Mouse (Mus musculus): Measurements from ENCODE around the gene Axin2. TPM values are rescaled to one million over a fixed set of nuclear protein-coding genes. Genes with fewer than 3 reads are reported as not detected.

The Axin2 gene
- polyA plus RNA-seq, 1 experiment from 2014 or later: 5.8 TPM

DNA sequence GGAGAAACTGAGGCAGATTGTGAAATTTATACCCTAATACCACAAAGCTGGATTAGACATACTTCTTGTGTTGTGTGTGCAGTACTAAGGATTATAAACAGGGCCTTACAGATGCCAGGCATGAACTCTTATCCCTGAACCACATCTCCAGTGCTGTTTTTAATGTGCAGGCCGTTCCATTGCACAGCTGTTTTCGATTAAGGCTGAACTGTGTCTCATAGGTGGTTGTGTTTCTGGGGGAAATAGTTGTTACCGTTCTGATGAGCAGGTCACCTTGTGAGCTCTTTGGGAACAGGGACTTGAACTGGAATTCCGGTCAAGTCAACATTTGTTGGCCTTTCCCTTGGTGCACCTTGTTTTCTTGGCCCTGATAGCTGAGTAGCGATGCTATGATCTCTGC, 38.5 kb upstream of the Axin2 start:
- ATAC-seq (replicated peaks; ENCODE audit: low FRiP score, low read depth) (no peak), DNase-seq (ENCODE audit: low spot score) (no peak)
- 82% methylated on average over 5 of the region's 5 CpGs for WGBS
- Histone ChIP-seq H3K9me3 (replicated peaks; ENCODE audit: low read length) (no peaks in the 10 kb centered on the region), H3K9ac (ENCODE audit: low read depth, low read length) (no peak overlapping the region), H3K27me3 (ENCODE audit: insufficient read depth, low read length) (no peaks in the 10 kb centered on the region), H3K36me3 (ENCODE audit: insufficient read depth, low read length) (no peaks in the 10 kb centered on the region), H3K27ac (no peak overlapping the region), H3K4me2 (ENCODE audit: low read length) (no peak overlapping the region), H3K4me3 (replicated peaks; ENCODE audit: low read depth, low read length) (no peak overlapping the region), H3K4me1 (replicated peaks; ENCODE audit: insufficient read depth, low read length) (peaks cover 3% of the 10 kb centered on the region; the same call in 1 of the 2 replicates)
- no peak for TF ChIP-seq CTCF (IDR thresholded peaks at IDR 0.05; ENCODE audit: low read depth)

- Histone ChIP-seq H3K27ac (no peak overlapping the region), H3K9ac (ENCODE audit: low read depth, low read length) (no peak overlapping the region), H3K9me3 (replicated peaks; ENCODE audit: low read length) (no peaks in the 10 kb centered on the region), H3K4me1 (replicated peaks; ENCODE audit: insufficient read depth, low read length) (0 out of 2 replicates have a peak, but pooled peaks cover 3% of the 10 kb centered on the region), H3K27me3 (ENCODE audit: insufficient read depth, low read length) (no peaks in the 10 kb centered on the region), H3K36me3 (ENCODE audit: insufficient read depth, low read length) (no peaks in the 10 kb centered on the region), H3K4me2 (ENCODE audit: low read length) (no peak overlapping the region), H3K4me3 (replicated peaks; ENCODE audit: low read depth, low read length) (no peak overlapping the region)
- no peak for DNase-seq (ENCODE audit: low spot score)
- WGBS: 56% methylated on average over 19 of the region's 19 CpGs
- TF ChIP-seq CTCF (IDR thresholded peaks at IDR 0.05; ENCODE audit: low read depth): no peak
- no peak for ATAC-seq (replicated peaks; ENCODE audit: low FRiP score, low read depth)
Observed at GRCm38 (mm10) chr11:108885276-108885896, 34.8 kb upstream of the Axin2 start.

DNA sequence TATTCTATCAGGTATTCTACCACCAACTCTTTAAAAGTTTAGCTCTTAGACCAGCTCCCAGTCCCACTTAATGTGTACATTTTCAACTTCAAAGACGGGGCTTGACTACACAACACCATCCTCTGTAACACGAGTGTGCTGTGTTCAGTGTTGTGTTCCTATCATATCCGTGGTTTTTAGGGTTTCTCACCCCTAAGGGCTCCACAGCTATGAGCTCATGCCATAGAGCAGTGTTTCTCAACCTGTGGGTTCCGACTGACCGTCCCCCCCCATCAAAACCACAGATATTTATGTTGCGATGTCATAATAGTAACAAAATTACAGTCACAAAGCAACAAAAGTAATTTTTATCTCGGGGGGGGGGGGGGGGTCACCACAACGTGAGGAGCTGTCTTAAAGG, 34.1 kb upstream of the Axin2 start:
- no peak overlapping the region for H3K9ac ChIP-seq (ENCODE audit: low read depth, low read length)
- no peak overlapping the region for H3K27ac ChIP-seq
- H3K27me3 ChIP-seq (ENCODE audit: insufficient read depth, low read length): no peaks in the 10 kb centered on the region
- 0 out of 2 replicates have a peak, but pooled peaks cover 3% of the 10 kb centered on the region for H3K4me1 ChIP-seq (replicated peaks; ENCODE audit: insufficient read depth, low read length)
- no peak overlapping the region for H3K4me2 ChIP-seq (ENCODE audit: low read length)
- DNase-seq (ENCODE audit: low spot score) (no peak), ATAC-seq (replicated peaks; ENCODE audit: low FRiP score, low read depth) (no peak)
- no peaks in the 10 kb centered on the region for H3K9me3 ChIP-seq (replicated peaks; ENCODE audit: low read length)
- no peak for TF ChIP-seq CTCF (IDR thresholded peaks at IDR 0.05; ENCODE audit: low read depth)
- H3K36me3 ChIP-seq (ENCODE audit: insufficient read depth, low read length): no peaks in the 10 kb centered on the region
- H3K4me3 ChIP-seq (replicated peaks; ENCODE audit: low read depth, low read length): no peak overlapping the region
- WGBS: 80% methylated on average over 8 of the region's 8 CpGs

- Histone ChIP-seq H3K4me2 (ENCODE audit: low read length) (no peak overlapping the region), H3K9me3 (replicated peaks; ENCODE audit: low read length) (no peaks in the 10 kb centered on the region), H3K4me3 (replicated peaks; ENCODE audit: low read depth, low read length) (no peak overlapping the region), H3K9ac (ENCODE audit: low read depth, low read length) (no peak overlapping the region), H3K36me3 (ENCODE audit: insufficient read depth, low read length) (no peaks in the 10 kb centered on the region), H3K4me1 (replicated peaks; ENCODE audit: insufficient read depth, low read length) (peaks cover 9% of the 10 kb centered on the region; the same call in 1 of the 2 replicates), H3K27me3 (ENCODE audit: insufficient read depth, low read length) (no peaks in the 10 kb centered on the region), H3K27ac (no peak overlapping the region)
- peak; percentile 62 for TF ChIP-seq CTCF (IDR thresholded peaks at IDR 0.05; ENCODE audit: low read depth)
- ATAC-seq (replicated peaks; ENCODE audit: low FRiP score, low read depth) (no peak), DNase-seq (ENCODE audit: low spot score) (no peak)
- 39% methylated on average over 11 of the region's 11 CpGs for WGBS
Observed at GRCm38 (mm10) chr11:108889121-108889520, 31.0 kb upstream of the Axin2 start.

GRCm38 (mm10) chr11:108890544-108890943, 29.6 kb upstream of the Axin2 start:
- Histone ChIP-seq H3K4me2 (ENCODE audit: low read length) (peak overlapping the region; percentile 66), H3K36me3 (ENCODE audit: insufficient read depth, low read length) (no peaks in the 10 kb centered on the region), H3K9me3 (replicated peaks; ENCODE audit: low read length) (no peaks in the 10 kb centered on the region), H3K9ac (ENCODE audit: low read depth, low read length) (no peak overlapping the region), H3K4me1 (replicated peaks; ENCODE audit: insufficient read depth, low read length) (peaks cover 9% of the 10 kb centered on the region; the same call in 1 of the 2 replicates), H3K27me3 (ENCODE audit: insufficient read depth, low read length) (no peaks in the 10 kb centered on the region), H3K4me3 (replicated peaks; ENCODE audit: low read depth, low read length) (no peak overlapping the region), H3K27ac (no peak overlapping the region)
- WGBS: 34% methylated on average over 16 of the region's 16 CpGs
- TF ChIP-seq CTCF (IDR thresholded peaks at IDR 0.05; ENCODE audit: low read depth): no peak
- no peak for DNase-seq (ENCODE audit: low spot score)
- ATAC-seq (replicated peaks; ENCODE audit: low FRiP score, low read depth): no peak

GRCm38 (mm10) chr11:108891111-108891870, 28.9 kb upstream of the Axin2 start:
- Histone ChIP-seq H3K4me3 (replicated peaks; ENCODE audit: low read depth, low read length) (no peak overlapping the region), H3K4me1 (replicated peaks; ENCODE audit: insufficient read depth, low read length) (peaks cover 9% of the 10 kb centered on the region; the same call in 1 of the 2 replicates), H3K27ac (peak overlapping the region; percentile 70), H3K9ac (ENCODE audit: low read depth, low read length) (peak overlapping the region; percentile 51), H3K36me3 (ENCODE audit: insufficient read depth, low read length) (no peaks in the 10 kb centered on the region), H3K9me3 (replicated peaks; ENCODE audit: low read length) (no peaks in the 10 kb centered on the region), H3K4me2 (ENCODE audit: low read length) (peak overlapping the region; percentile 66), H3K27me3 (ENCODE audit: insufficient read depth, low read length) (no peaks in the 10 kb centered on the region)
- DNase-seq (ENCODE audit: low spot score) (peak; percentile 82), ATAC-seq (replicated peaks; ENCODE audit: low FRiP score, low read depth) (peak; percentile 88)
- 3% methylated on average over 17 of the region's 17 CpGs for WGBS
- TF ChIP-seq CTCF (IDR thresholded peaks at IDR 0.05; ENCODE audit: low read depth): no peak
